Mouse (Mus musculus) myocyte (in vitro differentiated cells): ENCODE data around the gene Med13l.

Experiments used
- CEBPB ChIP-seq: IDR thresholded peaks from 2 replicates; pipeline ENCODE4 v1.6.1; 2011; ENCODE audit warnings: mild to moderate bottlenecking, moderate library complexity; ENCODE audit not compliant: poor library complexity, insufficient read depth, severe bottlenecking
- E2F4 ChIP-seq: IDR thresholded peaks from one replicate; pipeline ENCODE4 v1.6.1; 2011; ENCODE audit warnings: mild to moderate bottlenecking, control low read depth, moderate library complexity; ENCODE audit not compliant: insufficient read depth
- MAX ChIP-seq: IDR thresholded peaks from one replicate; pipeline ENCODE4 v1.6.1; 2011; ENCODE audit warnings: low read depth, mild to moderate bottlenecking, control low read depth
- MYOD1 ChIP-seq, 3 experiments: IDR thresholded peaks; one replicate each; pipeline ENCODE4 v1.6.1; 2011; ENCODE audit warnings: control low read depth in 2 of 3, low read depth in 2 of 3, mild to moderate bottlenecking in 2 of 3, moderate library complexity in 1 of 3; ENCODE audit not compliant: insufficient read length in 2 of 3, control insufficient read depth in 1 of 3
- MYOG ChIP-seq, 3 experiments: IDR thresholded peaks; one replicate each; pipeline ENCODE4 v1.6.1; 2011; ENCODE audit warnings: control low read depth in 2 of 3, low read depth in 2 of 3, mild to moderate bottlenecking in 2 of 3; ENCODE audit not compliant: insufficient read length in 2 of 3, control insufficient read depth in 1 of 3, insufficient read depth in 1 of 3
- POLR2A ChIP-seq: IDR thresholded peaks from one replicate; pipeline ENCODE4 v1.6.1; 2011; ENCODE audit warnings: low read depth, mild to moderate bottlenecking, control low read depth, moderate library complexity; ENCODE audit not compliant: insufficient read length
- POLR2AphosphoS2 ChIP-seq: IDR thresholded peaks from one replicate; pipeline ENCODE4 v1.6.1; 2011; ENCODE audit warnings: low read depth, control low read depth; ENCODE audit not compliant: insufficient read length
- REST ChIP-seq: IDR thresholded peaks from one replicate; pipeline ENCODE4 v1.6.1; 2011; ENCODE audit warnings: mild to moderate bottlenecking, control low read depth, moderate library complexity; ENCODE audit not compliant: insufficient read depth, insufficient read length
- TCF12 ChIP-seq: IDR thresholded peaks from one replicate; pipeline ENCODE4 v1.6.1; 2011; ENCODE audit warnings: mild to moderate bottlenecking, control low read depth; ENCODE audit not compliant: poor library complexity, insufficient read depth, severe bottlenecking
- USF1 ChIP-seq: IDR thresholded peaks from one replicate; pipeline ENCODE4 v1.6.1; 2011; ENCODE audit warnings: low read depth, mild to moderate bottlenecking, control low read depth, moderate library complexity

- TF ChIP-seq POLR2A (no peak), REST (no peak), USF1 (no peak), MAX (no peak), E2F4 (no peak), TCF12 (no peak), MYOG (IDR thresholded peaks at IDR 0.05; ENCODE audit: control insufficient read depth in 1 of 3, insufficient read depth in 1 of 3, insufficient read length in 2 of 3, low read depth in 2 of 3) (no peak), POLR2AphosphoS2 (no peak), CEBPB (no peak), MYOD1 (IDR thresholded peaks at IDR 0.05; ENCODE audit: control insufficient read depth in 1 of 3, insufficient read length in 2 of 3, low read depth in 2 of 3) (no peak)
These were observed 107.4 kb downstream of the Med13l start for GRCm38 (mm10) chr5:118667863-118668262.
